Mouse (Mus musculus) MN1 (cell line): ENCODE results near the gene Zbtb16.

Source experiments
- DNase-seq: peaks from one replicate; pipeline ENCODE4 v3.0.0-alpha.2; 2016; ENCODE audit warnings: low spot score

The Zbtb16 gene

DNA sequence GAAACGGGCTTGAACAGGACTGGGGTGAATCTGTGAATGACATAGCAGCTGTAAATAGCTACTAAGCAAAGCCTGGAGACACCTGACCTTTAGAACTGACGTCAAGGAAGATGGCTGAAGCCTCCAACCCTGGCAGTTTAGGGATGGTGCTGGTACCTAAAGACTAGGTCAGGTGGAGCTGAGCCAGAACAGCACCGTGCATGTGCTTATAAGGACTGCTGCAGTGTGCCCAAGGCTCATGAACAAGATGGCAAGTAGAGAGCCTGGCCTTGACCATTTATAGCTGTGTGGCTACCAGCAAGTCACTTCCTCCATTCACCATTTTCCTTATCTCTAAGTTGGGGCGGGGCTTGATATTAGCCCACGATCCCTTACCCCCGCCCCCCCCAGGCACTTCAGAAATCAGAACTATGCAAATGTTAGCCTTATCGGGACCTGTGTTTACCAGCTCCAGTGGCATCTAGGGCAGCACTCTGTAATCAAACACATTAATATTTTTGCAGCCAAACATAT is 9.6 kb downstream of the Zbtb16 start:
- DNase-seq, result no peak

DNA sequence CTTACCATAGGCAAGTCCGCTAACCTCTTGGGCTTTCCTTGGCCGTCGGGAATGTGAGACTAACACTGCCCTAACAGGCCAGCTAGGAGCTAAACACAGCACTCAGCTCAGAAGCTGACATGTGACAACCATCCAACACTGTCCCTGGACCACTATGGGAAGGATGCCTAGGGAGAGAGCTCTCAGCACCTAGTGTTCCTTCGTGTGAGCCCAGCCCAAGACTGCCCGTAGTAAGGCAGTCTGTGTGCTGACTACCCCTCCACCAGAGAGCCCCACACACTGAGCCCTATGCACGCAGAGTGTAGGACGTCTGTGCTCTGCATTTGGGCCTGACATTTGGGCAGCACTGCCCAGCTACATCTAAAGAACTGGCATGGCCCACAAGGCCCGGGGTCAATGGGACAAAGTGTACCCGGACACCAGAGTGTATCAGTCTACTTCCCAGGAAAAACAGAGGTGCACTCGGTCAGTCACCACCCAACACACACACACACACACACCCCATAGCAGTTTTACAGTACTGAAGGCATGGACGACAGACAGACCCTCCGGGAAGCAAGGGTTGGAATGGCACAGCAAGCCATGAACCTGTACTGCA is 11.4 kb downstream of the Zbtb16 start:
- DNase-seq, result no peak

DNA sequence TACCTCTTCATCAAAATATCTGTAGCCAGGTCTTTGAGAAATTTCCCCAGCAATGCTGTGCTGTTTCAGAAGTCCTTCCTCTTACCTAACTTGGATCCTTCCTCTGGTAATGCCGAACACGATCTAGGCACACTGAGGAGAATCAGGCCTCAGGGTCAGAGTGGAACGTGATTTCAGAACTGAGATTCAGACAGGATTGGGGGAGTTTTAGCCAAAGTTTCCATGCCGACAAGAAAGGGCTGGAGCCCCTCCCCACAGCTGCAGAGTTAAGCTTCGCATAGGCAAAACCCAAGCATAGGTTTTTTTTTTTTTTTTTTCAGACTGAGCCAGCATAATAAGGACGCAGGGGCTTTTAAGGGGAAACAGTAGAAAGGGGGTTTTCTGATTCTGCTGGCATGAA is 12.2 kb downstream of the Zbtb16 start:
- no peak for DNase-seq

- DNase-seq, result no peak
These were observed 12.7 kb downstream of the Zbtb16 start for GRCm38 (mm10) chr9:48823319-48823705.

- DNase-seq, result no peak
These were observed 13.3 kb downstream of the Zbtb16 start for GRCm38 (mm10) chr9:48822586-48823318.

DNA sequence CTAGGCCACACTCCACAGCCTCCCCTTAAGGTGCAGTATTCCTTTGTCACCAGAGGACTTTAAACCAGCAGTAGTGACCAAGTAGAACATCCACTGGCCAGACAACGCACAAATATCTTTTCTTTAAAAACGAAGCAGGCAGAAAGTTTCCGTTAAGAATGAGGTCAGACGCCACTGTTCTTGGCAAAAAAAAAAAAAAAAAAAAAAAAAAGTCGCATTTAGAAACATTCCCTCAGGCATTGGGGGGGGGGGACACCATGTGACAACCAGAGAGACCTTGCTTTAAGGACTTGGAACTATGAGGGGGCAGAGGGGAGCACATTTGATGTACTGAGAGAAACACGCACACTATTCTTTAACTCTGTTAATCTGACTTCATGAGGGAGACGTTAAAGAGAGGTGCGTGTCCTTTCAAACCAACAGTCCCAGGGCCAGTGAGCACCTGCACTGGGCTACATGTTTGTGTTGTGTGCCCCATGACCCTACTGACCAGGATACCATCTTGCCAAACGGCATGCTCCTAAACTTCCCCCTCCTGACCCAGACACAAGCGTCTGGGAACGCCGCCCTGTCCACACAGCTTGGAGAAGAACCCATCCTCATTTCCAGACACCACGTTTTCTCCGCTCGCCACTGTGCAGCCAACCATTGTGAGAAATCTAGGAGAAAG is 14.0 kb downstream of the Zbtb16 start:
- no peak for DNase-seq

DNA sequence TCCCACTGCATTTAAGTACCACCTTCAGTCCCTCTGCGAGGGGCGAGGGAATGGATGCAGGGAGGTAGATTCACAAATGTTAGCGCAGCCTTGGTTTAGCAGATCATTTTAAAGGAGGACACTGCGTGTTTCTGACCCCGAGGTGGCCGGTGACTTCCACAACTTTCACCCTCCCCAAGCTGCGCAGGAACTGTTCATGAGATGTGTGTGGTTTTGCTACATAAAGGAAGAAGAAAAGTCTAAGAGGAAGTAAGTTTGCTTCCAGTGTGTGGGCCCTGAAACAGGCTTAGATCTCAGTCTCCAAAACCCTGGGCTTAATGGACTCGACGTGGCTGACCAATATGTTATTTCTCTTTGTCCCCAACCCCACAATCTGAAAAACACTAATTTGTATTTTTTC is 14.6 kb downstream of the Zbtb16 start:
- DNase-seq, result no peak

- no peak for DNase-seq
These were observed 15.2 kb downstream of the Zbtb16 start for GRCm38 (mm10) chr9:48820791-48821190.

- DNase-seq, result no peak
These were observed 16.3 kb downstream of the Zbtb16 start for GRCm38 (mm10) chr9:48819695-48820094.

GRCm38 (mm10) chr9:48819137-48819536 is 16.9 kb downstream of the Zbtb16 start:
- no peak for DNase-seq

- no peak for DNase-seq
These were observed 18.1 kb downstream of the Zbtb16 start for GRCm38 (mm10) chr9:48817907-48818306.

- DNase-seq, result no peak
These were observed 18.6 kb downstream of the Zbtb16 start for GRCm38 (mm10) chr9:48817399-48817793.

DNA sequence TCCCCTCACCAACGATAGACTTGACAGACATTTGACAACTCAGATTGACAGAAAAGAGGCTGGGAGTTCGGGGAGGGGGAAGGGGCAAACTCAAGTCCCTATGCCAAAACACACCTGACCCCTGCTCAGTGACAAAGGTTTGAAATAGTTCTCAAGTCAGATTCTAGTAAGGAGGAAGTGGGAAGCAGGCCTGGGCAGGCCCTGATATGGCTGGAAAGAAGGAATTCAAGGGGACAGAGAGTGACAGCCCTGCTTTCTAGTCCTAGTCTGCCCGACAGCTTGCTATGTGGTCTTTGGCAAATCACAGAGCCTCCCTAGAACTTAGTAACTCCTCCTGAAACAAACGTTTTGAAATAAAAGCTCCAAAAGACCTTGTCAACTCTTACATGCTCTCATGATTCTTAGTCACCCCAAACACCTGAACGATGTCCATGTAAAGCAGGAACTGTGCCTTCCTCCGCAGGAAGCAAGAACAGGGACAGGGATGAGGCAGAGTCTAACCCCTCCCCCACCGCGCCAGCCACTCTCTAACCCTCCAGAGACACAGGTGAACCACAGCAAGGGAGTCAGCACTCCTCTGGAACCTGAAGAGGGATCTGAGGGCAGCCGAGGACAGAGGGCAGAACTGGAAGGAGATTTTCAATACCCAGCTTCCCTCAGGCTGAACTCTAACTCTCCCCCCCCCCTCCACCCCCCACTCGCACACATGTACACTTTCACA is 19.2 kb downstream of the Zbtb16 start:
- DNase-seq, result no peak

DNA sequence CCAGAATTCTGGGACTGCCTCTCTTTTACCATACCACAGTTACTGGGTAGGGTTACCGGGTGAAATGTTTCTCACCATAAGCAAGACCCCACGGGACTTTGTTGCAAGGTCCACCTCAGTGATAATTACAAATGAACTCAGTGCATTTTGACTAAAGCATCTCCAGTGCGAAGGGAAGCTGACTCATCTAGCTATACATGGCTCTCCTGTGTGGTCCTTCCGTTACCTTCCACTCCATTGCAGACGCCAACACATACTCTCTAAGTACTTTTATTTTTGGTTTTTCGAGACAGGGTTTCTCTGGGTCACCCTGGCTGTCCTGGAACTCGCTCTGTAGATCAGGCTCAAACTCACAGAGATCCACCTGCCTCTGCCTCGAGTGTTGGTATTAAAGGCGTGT is 19.9 kb downstream of the Zbtb16 start:
- no peak for DNase-seq

GRCm38 (mm10) chr9:48814881-48815495 is 21.0 kb downstream of the Zbtb16 start:
- no peak for DNase-seq

DNA sequence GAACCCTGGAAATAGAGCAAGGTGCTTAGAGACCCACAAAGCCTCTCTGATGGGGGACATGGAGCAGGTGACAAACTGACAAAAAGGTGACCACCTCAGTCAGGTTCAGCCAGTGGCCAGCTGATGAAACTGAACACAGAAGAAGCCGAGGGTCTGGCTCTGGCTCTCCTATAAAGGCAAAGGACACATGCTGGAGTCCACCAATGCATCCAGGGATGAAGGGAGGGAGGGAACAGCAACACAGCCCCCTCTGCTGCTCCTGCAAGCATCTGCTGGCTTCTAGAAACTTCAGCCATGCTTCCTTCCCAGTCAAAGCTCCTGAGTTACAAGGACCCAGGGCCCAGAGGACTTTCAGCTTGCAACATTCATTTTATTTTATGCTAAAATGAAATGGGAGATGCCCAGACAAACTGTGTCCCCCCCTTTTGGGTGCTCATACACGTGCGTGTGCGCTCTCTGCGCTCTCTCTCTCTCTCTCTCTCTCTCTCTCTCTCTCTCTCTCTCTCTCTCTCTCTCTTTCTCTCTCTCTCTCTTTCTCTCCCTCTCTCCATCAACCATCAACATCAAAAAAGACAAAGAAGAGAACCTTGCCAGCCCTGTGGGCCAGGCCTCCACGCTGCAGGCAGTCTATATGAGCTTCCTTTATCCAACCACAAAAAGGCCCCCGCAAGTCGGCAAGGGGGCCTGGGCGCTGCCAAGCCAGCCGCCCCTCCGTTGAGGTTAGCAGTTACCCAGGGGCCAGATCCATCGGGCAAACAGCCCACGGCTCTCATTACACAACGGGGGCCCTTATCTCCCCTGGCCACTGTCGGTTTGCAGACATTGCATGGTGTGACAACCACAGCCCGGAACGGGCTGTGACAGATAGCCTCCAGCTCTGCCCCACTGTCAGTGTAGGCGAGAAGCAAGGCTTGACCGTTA is 21.8 kb downstream of the Zbtb16 start:
- no peak for DNase-seq

- DNase-seq, result no peak
These were observed 23.7 kb downstream of the Zbtb16 start for GRCm38 (mm10) chr9:48812352-48812751.

DNA sequence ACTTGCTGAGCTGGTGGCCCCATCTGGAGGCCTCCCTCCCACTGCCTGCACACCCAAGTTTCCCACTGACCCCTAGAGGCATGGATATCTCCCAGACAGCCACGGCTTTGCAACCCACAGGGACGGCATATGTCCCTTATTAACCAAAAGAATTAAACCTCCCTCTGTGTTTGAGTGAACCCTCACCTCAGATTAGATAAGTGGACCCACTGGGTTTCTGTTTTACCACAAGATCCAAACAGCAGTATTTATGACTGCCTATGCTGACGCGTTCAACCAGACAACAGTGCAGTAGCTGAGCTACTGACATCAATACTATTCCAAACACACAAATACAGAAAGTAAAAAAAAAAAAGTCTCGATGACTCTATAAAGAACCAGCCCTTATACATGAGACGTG is 29.4 kb downstream of the Zbtb16 start:
- no peak for DNase-seq

GRCm38 (mm10) chr9:48805850-48806249 is 30.2 kb downstream of the Zbtb16 start:
- DNase-seq, result no peak

DNA sequence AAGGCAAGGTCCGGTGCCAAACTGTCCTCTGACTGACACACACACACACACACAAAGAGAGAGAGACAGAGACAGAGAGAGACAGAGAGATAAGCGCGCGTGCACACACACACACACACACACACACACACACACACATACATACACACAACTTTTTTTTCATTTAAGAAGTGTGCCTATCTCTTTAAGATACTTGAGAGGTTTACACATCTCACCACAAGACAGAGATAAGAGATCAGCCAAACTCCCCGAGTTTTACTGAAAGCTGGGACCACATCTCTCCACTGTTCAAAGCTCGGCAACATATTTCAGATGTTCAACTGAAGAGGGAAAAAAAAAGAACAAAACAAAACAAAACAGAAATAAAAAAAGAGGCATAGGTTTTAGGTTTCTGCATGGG is 31.5 kb downstream of the Zbtb16 start:
- DNase-seq, result no peak
